Mouse (Mus musculus) urinary bladder, postnatal 10 days (tissue): ENCODE results near the gene Chaf1a.

Experiments
- DNase-seq: peaks from one replicate; pipeline ENCODE4 v3.0.0; 2022; ENCODE audit warnings: low spot score

Gene Chaf1a

DNA sequence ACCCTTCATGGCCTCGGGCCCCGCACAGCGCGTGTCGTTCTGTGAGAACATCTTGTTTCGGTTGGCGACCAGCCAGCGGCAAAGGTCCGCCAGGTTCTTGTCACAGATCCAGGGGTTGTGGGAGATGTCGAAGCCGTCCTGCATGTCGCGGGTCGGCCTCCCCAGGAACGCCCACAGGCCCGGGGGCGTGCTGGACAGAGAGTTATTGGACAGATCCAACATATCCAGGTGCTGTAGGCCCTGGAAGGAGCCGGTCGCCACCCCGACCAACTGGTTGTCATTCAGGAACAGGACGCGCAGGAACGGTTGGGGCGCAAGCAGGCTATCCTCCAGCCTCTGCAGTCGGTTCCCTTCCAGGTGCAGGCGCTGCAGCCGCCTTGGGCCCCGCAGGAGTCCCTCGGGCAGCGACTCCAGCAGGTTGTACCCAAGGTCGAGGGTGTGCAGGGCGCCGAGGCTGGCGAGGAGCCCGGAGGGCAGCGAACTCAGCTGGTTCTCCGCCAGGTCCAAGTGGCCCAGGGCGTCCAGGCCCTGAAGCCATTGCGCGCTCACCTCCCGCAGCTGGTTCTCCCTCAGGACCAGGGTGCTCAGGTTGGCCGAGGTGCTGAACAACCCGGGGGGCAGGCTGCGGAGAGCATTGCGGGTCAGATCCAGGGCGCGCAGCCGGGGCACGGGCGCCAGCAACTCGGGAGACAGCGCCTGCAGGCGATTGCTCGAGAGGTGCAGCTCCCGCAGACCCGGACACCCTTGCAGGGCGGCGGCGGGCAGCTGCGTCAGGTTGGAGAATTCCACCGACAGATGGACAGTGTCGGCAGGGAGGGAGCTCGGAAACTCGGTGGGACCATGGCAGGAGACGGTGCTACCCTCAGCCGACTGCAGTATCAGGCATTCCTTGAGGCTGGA is 80.0 kb downstream of the Chaf1a start:
- DNase-seq: no peak

DNA sequence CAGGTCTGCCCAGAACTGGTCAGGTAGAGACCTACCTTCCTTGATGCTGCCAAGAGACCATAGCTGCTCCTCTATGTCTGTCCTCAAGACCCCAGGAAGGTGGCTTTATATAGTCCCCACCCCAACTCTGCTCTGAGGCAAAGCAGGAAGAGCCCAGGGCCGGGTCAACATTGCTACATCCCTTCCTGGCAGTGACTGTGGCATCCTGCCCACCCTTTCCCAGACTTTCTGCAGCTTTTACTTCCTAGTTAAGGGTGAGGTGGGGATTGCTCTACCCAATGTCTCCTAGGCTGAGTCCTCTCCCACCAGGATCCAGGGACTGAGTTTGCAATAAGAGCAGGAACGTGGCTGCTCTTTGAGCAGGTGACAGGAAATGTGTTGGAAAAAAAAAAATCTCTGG is 81.6 kb downstream of the Chaf1a start, which contains the start of gene Lrg1:
Lrg1 (minus strand) TSS at position 176 of the 400 bp plus-strand sequence.
- no peak for DNase-seq
